ENCODE assay signal across 9 mouse cellular contexts in genomic region chr17:44130429-44130828, GRCm38 (mm10). TPM values are rescaled to one million over a fixed set of nuclear protein-coding genes. Genes with fewer than 3 reads are reported as not detected.
DNase-seq lines count a peak whose midpoint lies in the region; ATAC-seq and TF ChIP-seq lines count a peak whose summit lies in the region.
"Had no signal": no experiment of that assay in that cellular context is flagged by ENCODE, and none has a peak within 500 bp of the region (broad histone marks: within the 10 kb centered on the region; RNA-seq: fewer than 3 reads in every experiment).

No protein-coding gene starts in this region.

- H3K9ac ChIP-seq in ES-E14 (ENCODE audit: insufficient read depth, low read depth, low read length, poor library complexity, severe bottlenecking) = no peak overlapping the region
- H3K9ac ChIP-seq in forebrain, postnatal 0 days = no peak overlapping the region
- H3K9ac ChIP-seq: heart, embryonic 13.5 days had no signal

- H3K9me3 ChIP-seq in ES-E14 (ENCODE audit: control insufficient read depth, insufficient read depth, low read depth, low read length) = no peaks in the 10 kb centered on the region
- H3K9me3 ChIP-seq in forebrain, postnatal 0 days (ENCODE audit: low read length) = no peaks in the 10 kb centered on the region

- peak; percentile 88 for TF ChIP-seq CTCF in forebrain, postnatal 0 days (IDR thresholded peaks at IDR 0.05; ENCODE audit: low read depth)

- no peaks in the 10 kb centered on the region for H3K36me3 ChIP-seq in ES-E14 (ENCODE audit: control insufficient read depth, insufficient read depth, low read length, poor library complexity, severe bottlenecking)
- no peaks in the 10 kb centered on the region for H3K36me3 ChIP-seq in forebrain, postnatal 0 days (ENCODE audit: insufficient read depth)
- H3K36me3 ChIP-seq: heart, embryonic 13.5 days had no signal

- in situ Hi-C loops in ES-E14 (cut with MboI; ENCODE audit: low sequenced_read_pairs in 2 of 2, unreplicated experiment in 2 of 2) = no loop called here

- H3K27me3 ChIP-seq in forebrain, postnatal 0 days (ENCODE audit: insufficient read depth, low read length) = no peaks in the 10 kb centered on the region

- H3K27ac ChIP-seq in ES-E14 (ENCODE audit: insufficient read depth, low read depth, low read length, poor library complexity, severe bottlenecking) = no peak overlapping the region
- no peak overlapping the region for H3K27ac ChIP-seq in forebrain, postnatal 0 days (ENCODE audit: low read depth, low read length)
- H3K27ac ChIP-seq: heart, embryonic 13.5 days had no signal

- H3K4me3 ChIP-seq in ES-E14 (ENCODE audit: insufficient read depth in 1 of 2, low read depth in 1 of 2, low read length in 2 of 2, poor library complexity in 1 of 2, severe bottlenecking in 1 of 2) = no peak overlapping the region
- no peak overlapping the region for H3K4me3 ChIP-seq in forebrain, postnatal 0 days (ENCODE audit: low read depth, low read length)
- H3K4me3 ChIP-seq: heart, embryonic 13.5 days had no signal

- peak; percentile 45; the same call in 1 of the 2 replicates for ATAC-seq in forebrain, postnatal 0 days

- DNase-seq in 3134 (ENCODE audit: extremely low read depth, insufficient read length, low spot score) = peak; percentile 17
- peak; percentile 68 for DNase-seq in ES-E14 (ENCODE audit: low read depth, low spot score)
- DNase-seq in c-Kit-positive CD71-positive TER-119-positive erythroid progenitor cells, embryonic 14.5 days (ENCODE audit: low spot score) = peak; percentile 66
- DNase-seq in forebrain, postnatal 0 days = peak; percentile 84
- DNase-seq in kidney, postnatal 10 days = peak; percentile 85
- DNase-seq in lung, adult 18-20 months = peak; percentile 61 to 67
- DNase-seq in retina, adult 2 months (ENCODE audit: low read depth, low spot score) = peak; percentile 44
- peak; percentile 70 for DNase-seq in thymus, postnatal 14 days

- no peaks in the 10 kb centered on the region for H3K4me1 ChIP-seq in ES-E14 (ENCODE audit: control insufficient read depth in 2 of 2, insufficient read depth in 2 of 2, low read length in 2 of 2, poor library complexity in 1 of 2)
- no peaks in the 10 kb centered on the region for H3K4me1 ChIP-seq in forebrain, postnatal 0 days (ENCODE audit: insufficient read depth)

- 12% methylated on average over 7 of the region's 7 CpGs for WGBS in forebrain, postnatal 0 days

- no peak overlapping the region for H3K4me2 ChIP-seq in forebrain, postnatal 0 days (ENCODE audit: low read depth)
- H3K4me2 ChIP-seq: heart, embryonic 13.5 days had no signal

TF ChIP-seq in ES-E14, 5 proteins besides CTCF, POLR2A, EP300 and RAD21:
- TF ChIP-seq ZC3H11A (IDR thresholded peaks at IDR 0.05; ENCODE audit: borderline replicate concordance, low read depth, low read length) = peak; percentile 72; the same call in 1 of the 2 replicates
- no peak for TF ChIP-seq HCFC1 (IDR thresholded peaks at IDR 0.05; ENCODE audit: borderline replicate concordance, insufficient read depth, low read length)
- TF ChIP-seq CHD2 (IDR thresholded peaks at IDR 0.05; ENCODE audit: low read depth, low read length) = no peak
- TF ChIP-seq MAFK (IDR thresholded peaks at IDR 0.05; ENCODE audit: insufficient read depth, low read depth, low read length) = no peak

RNA-seq across cellular contexts. Expression of gene Enpp4, which starts 24.8 kb away (rescaled TPM):
- total RNA-seq in ES-E14 (2012; rRNA removed) = 6.7 and 7.8 TPM in 2 replicates
- 5.3 and 7.1 TPM in 2 replicates for total RNA-seq in forebrain, postnatal 0 days (2014; rRNA removed)
- polyA plus RNA-seq in forebrain, postnatal 0 days (2015; fragmentation: Nextera tagmentation; extraction: Ambion mirVana) = 3.8 and 5.3 TPM in 2 replicates

RNA-seq across cellular contexts. Expression of gene Enpp5, which starts 51.8 kb away (rescaled TPM):
- 3.5 and 4.0 TPM in 2 replicates for total RNA-seq in ES-E14 (2012; rRNA removed)
- total RNA-seq in forebrain, postnatal 0 days (2014; rRNA removed) = 102 and 130 TPM in 2 replicates
- 51.9 and 97.5 TPM in 2 replicates for polyA plus RNA-seq in forebrain, postnatal 0 days (2015; fragmentation: Nextera tagmentation; extraction: Ambion mirVana)

RNA-seq across cellular contexts. Expression of gene Clic5, which starts 58.0 kb away (rescaled TPM):
- total RNA-seq in ES-E14 (2012; rRNA removed) = 0.05 and 0.49 TPM in 2 replicates
- 1.00 and 1.4 TPM in 2 replicates for total RNA-seq in forebrain, postnatal 0 days (2014; rRNA removed)
- polyA plus RNA-seq in forebrain, postnatal 0 days (2015; fragmentation: Nextera tagmentation; extraction: Ambion mirVana) = 0.25 and 0.35 TPM in 2 replicates

Comparison
In these comparisons a context has a peak if more than half of its experiments do, and no peak if none do; other contexts are left out.
1. DNase-seq: peak in every context shown above with its lines; median percentile 85 in kidney, postnatal 10 days; 84 in forebrain, postnatal 0 days; 70 in thymus, postnatal 14 days; 68 in ES-E14; 66 in c-Kit-positive CD71-positive TER-119-positive erythroid progenitor cells, embryonic 14.5 days; 64 in lung, adult 18-20 months; 44 in retina, adult 2 months; 17 in 3134.
2. RNA of gene Enpp5, which starts 51.8 kb away (total RNA-seq): 102 to 130 TPM in forebrain, postnatal 0 days; 3.5 to 4.0 TPM in ES-E14; every median in the first group is over 10 times any median in the second.